Mouse (Mus musculus): ENCODE measurements around the gene Agbl5. TPM values are rescaled to one million over a fixed set of nuclear protein-coding genes. Genes with fewer than 3 reads are reported as not detected.

The Agbl5 gene
- total RNA-seq, 2 experiments from 2014 or later, result 2.0 to 2.5 TPM

GRCm38 (mm10) chr5:30951706-30952105 lies 63.2 kb downstream of the Agbl5 start:
- DNase-seq, result no peak

GRCm38 (mm10) chr5:30952551-30952950 lies 64.1 kb downstream of the Agbl5 start:
- no peak for DNase-seq

- DNase-seq, result no peak
Observed at GRCm38 (mm10) chr5:30954065-30954464, 65.6 kb downstream of the Agbl5 start.

GRCm38 (mm10) chr5:30954556-30954955 lies 66.1 kb downstream of the Agbl5 start:
- no peak for DNase-seq

GRCm38 (mm10) chr5:30955751-30956150 lies 67.3 kb downstream of the Agbl5 start:
- no peak for DNase-seq

Other genes with a start within 250 kb of the Agbl5 start
- gene Slc35f6, start 240.8 kb upstream of the Agbl5 start, total RNA-seq (2021), result 10 to 100 TPM in 1 of 2 experiments, 1 to 10 TPM in 1; 9.5 to 12.0 TPM
- gene Cenpa, start 221.9 kb upstream of the Agbl5 start, total RNA-seq (2021), result 1 to 10 TPM; 3.2 to 6.5 TPM
- gene Dpysl5, start 177.1 kb upstream of the Agbl5 start, total RNA-seq (2021), result 1 to 10 TPM; 1.0 to 2.0 TPM
- 10 to 100 TPM; 50.6 to 57.5 TPM for gene Mapre3, start 74.1 kb upstream of the Agbl5 start, total RNA-seq (2021)
- 10 to 100 TPM; 25.2 to 35.0 TPM for gene Tmem214, start 20.7 kb upstream of the Agbl5 start, total RNA-seq (2021)
- 100 to 1,000 TPM; 103 to 117 TPM for gene Ost4, start 19.1 kb downstream of the Agbl5 start, total RNA-seq (2021)
- gene Emilin1, start 24.7 kb downstream of the Agbl5 start, total RNA-seq (2021), result 10 to 100 TPM in 1 of 2 experiments, 1 to 10 TPM in 1; 9.3 to 10.9 TPM
- 10 to 100 TPM; 25.2 to 34.5 TPM for gene Khk, start 32.7 kb downstream of the Agbl5 start, total RNA-seq (2021)
- gene Cgref1, start 56.9 kb downstream of the Agbl5 start, total RNA-seq (2021), result 1 to 10 TPM; 3.4 to 4.3 TPM
- 10 to 100 TPM; 69.8 to 81.6 TPM for gene Preb, start 71.7 kb downstream of the Agbl5 start, total RNA-seq (2021)
- under 1 TPM; 0.18 to 0.21 TPM for gene Tcf23, start 80.0 kb downstream of the Agbl5 start, total RNA-seq (2021)
- 10 to 100 TPM; 41.8 to 44.4 TPM for gene Atraid, start 159.6 kb downstream of the Agbl5 start, total RNA-seq (2021)
- gene Slc5a6, start 160.2 kb downstream of the Agbl5 start, total RNA-seq (2021), result 1 to 10 TPM; 2.5 to 3.5 TPM
- gene Cad, start 166.1 kb downstream of the Agbl5 start, total RNA-seq (2021), result 10 to 100 TPM; 19.3 to 25.1 TPM
- gene Dnajc5g, start 217.6 kb downstream of the Agbl5 start, total RNA-seq (2021), result not detected
- under 1 TPM in 1 of 2 experiments, not detected in 1; 0.13 TPM for gene Slc30a3, start 219.5 kb downstream of the Agbl5 start, total RNA-seq (2021)
- 100 to 1,000 TPM; 303 to 342 TPM for gene Trim54, start 228.0 kb downstream of the Agbl5 start, total RNA-seq (2021)